Mouse (Mus musculus) inflammation-experienced regulatory T-cells, adult 6 months (primary cell): ENCODE data around the gene Wdr6. TPM values are rescaled to one million over a fixed set of nuclear protein-coding genes. Genes with fewer than 3 reads are reported as not detected.

ENCODE experiments used
- ATAC-seq: one replicate; pipeline ENCODE4 v1.8.0; 2017
- polyA plus RNA-seq, 3 experiments: library from polyadenylated mRNA; unstranded; fragments of 100-300 nt; shearing (Covaris generic); gene quantifications; one replicate each; pipeline ENCODE4 v1.2.1; 2017

Gene Wdr6
- polyA plus RNA-seq, 3 experiments from 2014 or later, result 25.4 to 32.5 (median 28.0) TPM

DNA sequence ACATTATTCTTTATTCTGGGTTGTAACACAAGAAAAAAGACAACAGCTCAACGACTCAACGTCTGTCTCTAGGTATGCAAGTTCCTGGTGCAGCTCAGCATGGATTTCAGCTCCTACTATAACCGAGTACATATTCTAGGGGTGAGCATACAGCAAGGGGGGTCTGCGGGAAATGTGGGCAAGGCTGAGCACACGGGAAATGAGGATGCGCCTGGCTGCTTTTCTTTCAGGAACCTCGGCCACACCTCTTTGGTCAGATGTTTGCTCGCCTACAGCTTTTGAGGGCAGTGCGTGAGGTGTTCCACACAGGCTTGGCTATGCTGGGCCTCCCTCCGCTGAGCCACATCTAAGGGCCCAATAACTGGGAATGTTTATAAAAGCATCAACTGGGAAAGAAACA, 6.2 kb downstream of the Wdr6 start:
- ATAC-seq, result no peak

DNA sequence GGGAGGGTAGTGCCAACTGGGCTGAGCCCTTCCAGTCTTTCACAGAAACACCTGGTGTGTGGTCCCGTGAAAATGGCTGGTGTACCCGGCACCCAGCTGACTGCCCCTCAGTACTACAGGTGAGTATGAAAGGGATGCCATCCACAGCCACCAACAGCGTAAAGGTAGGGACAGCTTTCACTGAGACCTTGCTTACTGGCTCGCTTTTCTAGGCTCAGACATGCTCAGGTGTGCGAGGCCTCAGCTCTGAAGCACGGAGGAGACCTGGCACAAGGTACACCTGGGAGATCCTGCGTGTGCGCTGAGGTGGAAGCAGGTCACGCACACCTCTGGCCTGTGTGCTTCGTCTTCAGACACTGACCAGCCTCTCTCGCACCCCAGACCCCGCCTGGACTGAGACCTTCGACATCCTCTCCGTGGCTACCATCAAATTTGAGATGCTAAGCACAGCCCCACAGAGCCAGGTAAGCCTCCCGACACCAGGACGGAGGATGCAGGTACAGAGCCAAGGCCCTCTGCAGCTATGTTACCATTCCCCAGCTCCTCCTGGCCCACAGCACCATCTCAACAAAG, 7.1 kb downstream of the Wdr6 start:
- no peak for ATAC-seq

DNA sequence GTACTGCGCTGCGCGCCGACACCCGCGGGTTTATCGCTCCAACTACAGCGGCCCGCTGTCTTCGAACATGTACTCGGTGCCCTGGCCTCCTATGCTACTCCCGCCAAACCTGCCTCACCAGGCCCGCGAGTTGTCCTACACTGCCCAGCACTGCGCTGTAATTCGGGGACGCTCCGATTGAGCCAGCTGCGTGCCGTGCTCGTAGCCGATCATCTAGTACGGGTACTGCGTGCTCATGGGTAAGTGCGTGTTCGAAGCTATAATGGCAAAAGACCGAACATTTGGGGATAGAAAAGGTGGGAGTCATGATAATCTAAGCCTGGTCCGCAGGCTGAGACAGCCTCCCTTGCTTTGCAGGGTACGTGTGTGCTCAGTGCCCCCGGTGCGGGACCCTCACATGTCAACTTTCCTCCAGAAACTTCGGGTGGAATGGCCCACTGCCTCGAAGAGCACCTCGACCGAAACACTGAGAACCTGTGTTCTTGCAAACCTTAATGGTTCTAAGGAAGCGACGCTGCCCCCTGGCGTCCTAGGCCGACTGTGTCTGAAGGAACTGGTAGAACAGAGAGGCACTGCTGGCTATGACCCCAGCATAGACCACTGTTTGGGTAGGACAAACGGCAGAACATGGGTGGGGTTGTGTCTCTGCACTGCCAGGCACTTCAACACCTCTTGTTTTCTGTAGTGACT, 8.2 kb downstream of the Wdr6 start:
- ATAC-seq, result peak; percentile 30

DNA sequence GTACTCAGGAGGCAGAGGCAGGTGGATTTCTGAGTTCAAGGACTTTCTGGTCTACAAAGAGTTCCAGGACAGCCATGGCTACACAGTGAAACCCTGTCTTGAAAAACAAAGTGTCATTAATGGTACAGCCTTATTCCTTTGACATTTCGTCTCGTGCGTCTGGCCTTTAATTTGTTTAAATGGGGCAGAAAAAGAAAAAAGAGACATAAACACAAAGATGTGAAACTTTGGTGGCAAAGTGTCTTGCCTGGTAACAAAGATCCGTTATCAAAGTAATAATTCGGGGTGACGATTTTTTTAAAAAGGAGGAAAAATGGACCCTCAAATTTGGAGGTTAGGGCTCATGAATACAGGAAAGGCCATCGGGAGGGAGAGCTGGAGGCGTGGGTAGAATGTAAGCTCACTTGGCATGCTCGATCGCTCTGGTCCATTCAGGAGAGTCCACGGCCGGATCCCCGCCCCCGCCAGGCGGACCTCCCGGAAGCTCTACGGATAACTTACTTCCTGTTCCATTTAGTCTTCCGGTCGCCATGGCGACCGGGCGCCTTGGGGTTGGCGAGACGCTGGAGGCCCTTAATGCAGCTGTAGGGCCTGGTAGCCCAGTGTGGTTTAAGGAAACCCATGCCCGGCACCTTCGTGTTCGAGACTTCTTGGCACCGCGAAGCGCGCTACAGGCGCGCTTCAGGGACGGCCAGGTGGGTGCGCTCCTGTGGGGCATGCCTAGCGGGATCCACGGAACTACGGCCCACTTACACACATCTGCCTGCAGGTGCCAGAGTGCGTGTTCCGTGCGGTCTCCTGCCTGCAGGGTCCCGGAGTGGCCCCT, 8.9 kb downstream of the Wdr6 start, which contains the start of gene Dalrd3:
Dalrd3 (plus strand) TSS at position 506 of the 826 bp plus-strand sequence.
- ATAC-seq, result peak; percentile 59

DNA sequence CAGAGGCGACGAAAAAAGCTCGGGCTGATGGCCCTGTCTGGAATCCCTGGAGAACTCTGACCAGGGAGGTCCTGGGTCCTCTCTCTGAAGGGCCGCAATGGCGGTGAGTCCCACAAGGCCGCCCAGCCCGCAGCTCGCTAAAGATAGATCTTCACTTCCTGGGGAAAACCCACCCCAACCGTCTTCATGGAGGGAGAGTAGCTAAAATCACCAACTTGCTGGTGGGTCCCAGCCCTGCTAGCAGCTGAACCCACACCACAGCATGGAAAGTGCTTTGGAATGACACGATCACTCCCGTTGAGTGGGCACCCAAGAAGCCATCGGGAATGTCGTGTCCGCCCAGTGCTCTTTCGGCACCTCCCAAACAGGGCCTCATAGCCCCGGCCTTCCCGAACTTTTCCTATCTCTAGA, 10.0 kb downstream of the Wdr6 start:
- ATAC-seq, result no peak

DNA sequence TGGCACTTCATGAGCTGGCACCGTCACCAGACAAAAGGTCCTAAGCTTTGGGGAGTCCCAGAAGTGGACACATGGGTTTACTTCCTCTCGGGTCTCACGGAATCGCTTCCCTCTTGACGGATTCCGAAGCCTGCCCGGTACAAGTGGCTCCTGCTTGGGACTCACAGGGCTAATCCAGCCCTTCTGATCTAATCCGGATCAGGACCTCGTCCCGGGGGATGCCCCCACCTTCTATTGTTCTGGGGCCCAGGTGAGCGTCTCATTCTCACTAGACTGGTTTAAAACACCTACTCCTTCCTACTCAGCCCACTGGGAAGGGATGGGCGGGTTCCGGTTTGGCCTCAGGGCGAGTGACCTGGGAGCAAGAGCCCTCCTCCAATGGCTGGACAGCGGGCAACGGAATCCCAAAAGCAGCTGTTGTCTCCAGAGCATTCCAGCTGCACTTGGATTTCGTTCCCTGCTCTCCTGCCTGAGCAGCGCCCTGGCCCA, 10.6 kb downstream of the Wdr6 start:
- no peak for ATAC-seq

DNA sequence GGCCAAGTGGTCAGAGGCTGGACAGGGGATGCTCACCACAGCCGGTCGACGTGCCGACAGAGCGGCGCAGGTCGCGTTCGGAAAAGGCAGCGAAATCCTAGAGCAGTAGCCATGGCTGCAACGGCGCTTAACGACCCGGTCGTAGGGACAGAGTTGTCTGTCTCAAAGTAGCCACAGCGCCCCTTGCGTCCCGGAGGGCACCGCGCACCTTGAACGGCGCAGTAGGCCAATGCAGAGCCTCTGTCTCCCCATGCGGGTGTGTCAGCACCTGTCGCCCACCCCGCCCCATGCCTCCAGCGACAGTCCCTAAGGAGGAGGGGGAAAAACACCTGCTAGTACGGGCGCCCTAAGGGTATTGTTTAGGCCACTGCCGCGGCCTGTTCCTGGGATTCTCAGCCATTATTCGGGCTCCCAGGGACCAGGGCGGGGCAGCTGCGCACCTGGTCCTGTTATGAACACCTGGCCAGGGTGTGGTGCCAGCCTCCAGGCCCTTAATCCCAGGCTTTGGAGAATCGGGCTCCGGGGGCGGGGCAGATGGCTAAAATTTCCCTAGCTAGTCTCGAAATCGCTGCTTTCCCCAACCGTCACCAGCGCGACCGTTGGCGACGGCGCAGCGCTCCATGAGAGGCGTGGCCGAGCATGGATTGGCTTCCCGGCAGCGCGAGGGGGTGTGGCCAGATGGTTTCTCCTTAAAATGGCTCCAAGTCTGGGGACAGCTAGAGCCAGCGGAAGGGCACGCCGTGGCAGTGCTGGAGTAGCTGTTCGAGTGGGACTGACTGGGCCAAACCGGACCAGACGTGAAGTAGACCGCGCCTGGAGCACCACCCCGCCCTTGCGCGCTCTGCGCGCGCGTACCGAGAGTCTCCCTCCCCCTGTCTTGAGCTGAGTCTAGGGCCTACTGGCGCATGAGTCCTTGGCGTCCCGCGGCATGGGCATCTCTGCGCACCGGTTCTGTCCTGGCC, 11.4 kb downstream of the Wdr6 start, which contains the start of gene Ndufaf3:
Ndufaf3 (minus strand) TSS at position 620 of the 962 bp plus-strand sequence.
- ATAC-seq, result peak; percentile 73

DNA sequence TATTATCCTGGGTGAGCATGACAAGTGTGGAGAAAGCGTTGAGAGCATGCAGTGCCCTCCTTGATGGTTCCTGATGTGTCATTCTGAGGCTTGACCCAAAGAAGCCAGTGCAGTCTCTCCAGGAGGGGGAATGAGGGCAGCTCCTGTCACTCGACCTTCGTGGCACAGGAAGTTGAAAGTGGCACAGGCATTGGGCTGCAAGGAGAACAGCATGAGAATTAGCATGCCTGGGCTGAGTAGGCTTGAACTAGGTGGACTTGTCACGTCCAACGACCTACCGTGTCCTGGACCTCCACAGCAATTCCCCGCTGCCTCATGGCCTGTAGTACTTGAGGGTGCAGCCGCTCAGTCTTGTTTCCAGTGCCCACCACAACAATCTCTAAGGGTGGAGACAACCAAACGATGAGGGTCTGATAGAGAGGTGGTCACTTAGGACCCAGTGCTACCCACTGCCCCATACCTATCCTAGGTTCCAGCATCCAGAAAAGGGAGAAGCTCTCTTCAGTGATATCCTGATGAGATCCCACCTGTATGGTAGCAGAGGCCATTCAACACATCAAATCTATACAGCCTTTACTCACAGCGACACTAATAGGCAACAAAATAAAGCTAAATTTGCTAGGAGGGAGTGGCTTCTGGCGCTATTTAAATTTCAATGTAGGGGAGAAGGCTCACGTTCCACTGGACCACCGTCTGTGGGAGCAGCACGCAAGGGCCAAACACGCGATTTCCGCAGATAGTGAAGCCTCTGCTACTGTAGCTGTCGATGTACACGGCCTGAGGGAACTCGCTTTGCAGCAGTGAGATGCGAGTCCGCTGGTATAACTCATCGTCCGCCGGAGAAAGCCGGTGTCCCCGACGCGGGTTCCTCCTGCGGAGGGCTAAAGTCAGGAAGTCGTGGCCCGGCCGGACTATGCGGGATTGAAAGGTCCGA, 12.4 kb downstream of the Wdr6 start:
- no peak for ATAC-seq

DNA sequence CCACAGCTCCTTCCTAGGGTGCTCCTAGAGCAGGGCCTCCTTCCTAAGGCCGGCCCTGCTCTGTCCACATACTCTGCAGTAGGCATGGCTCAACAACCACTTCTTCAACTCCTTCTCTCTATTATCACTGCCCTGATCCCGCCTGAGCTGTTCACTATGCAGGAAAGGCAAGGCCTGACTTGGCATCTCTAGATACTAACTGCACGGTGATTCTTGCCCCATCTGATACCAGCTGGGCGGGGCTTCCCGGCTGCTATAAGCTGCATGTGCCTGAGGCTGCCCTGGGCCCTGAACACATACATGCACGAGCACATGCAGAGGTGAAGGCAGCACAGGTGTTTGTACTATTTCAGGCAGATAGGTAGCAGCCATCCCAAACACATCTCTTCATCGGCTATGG, 14.4 kb downstream of the Wdr6 start:
- no peak for ATAC-seq

DNA sequence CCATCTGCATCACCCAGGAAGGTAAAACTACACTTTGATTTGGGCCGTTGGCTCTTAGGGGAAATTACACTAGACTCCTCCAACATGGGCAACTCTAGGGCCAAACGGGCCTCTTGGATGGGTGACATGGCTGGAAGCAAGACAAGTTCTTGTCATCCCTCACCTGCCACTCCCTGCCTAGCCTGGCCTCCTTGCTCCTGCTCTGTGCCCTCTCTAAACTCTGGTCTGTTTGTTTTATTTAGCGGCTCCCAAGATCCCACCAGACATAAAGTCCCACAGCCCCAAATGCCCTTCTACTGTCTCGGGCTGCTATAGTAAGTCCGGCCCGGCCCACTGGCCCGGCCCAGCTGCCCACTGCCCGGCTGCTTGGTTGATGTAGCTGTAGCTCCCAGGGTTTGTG, 14.9 kb downstream of the Wdr6 start:
- ATAC-seq, result no peak

DNA sequence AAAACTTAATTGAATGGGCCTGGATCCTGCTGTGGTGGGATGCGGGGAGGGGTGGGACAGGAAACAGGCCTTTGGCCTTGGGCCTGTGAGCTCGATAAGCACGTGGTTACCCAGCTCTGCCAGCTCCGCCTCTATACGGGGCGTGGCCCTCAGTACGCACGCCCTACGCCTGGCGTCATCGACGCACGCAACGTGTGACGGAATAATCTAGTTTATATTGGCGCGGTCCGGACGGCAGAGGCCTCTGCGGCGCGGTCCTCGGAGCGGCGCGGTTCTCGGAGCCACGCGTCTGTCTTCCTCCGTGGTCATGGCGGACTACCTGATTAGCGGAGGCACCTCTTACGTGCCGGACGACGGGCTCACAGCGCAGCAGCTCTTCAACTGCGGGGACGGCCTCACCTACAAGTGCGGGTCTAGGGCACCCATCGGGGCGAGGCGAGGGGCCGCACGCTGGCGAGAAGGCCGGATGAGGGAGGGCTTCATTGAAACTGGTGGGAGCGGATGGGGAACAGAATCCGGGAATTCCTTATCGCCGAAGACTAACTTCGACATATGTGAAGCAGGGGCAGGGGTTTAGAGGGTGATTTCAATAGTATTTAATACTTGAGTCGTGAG, 18.2 kb downstream of the Wdr6 start, which contains the start of gene Impdh2:
Impdh2 (plus strand) TSS at position 60 of the 615 bp plus-strand sequence.
- ATAC-seq, result peak; percentile 98

DNA sequence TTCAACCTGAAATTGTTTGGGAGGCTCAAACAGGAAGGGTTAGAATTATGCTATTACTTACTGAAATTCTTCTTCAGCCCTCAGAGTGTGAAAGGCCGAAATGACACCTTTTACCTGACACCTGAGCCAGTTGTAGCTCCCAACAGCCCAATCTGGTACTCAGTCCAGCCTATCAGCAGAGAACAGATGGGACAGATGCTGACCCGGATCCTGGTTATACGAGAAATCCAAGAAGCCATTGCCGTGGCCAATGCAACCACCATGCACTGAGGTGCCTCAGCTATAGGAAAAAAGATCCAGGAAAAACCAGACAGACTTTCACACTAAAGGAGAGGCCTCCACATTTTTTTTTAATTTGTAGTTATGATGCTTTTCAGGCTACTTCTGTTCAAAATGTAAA, 19.4 kb downstream of the Wdr6 start:
- no peak for ATAC-seq

DNA sequence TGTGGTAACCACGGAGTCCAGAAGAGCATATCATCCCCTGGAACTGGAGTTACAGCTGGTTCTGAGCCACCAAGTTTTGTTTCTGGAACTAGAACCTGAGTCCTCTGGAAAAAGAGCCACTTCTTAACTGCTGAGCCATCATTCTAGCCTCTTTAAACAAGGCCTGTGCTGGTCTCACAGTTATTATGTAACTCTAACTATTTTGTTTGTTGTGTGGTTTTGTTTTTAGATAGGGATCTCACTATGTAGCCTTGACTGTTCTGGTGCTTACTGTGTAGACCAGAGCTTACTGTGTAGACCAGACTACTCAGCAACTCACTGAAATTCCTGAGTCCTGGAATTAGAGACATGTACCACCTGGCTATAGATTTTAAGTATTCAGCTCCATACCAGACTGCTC, 31.7 kb downstream of the Wdr6 start:
- ATAC-seq, result no peak

DNA sequence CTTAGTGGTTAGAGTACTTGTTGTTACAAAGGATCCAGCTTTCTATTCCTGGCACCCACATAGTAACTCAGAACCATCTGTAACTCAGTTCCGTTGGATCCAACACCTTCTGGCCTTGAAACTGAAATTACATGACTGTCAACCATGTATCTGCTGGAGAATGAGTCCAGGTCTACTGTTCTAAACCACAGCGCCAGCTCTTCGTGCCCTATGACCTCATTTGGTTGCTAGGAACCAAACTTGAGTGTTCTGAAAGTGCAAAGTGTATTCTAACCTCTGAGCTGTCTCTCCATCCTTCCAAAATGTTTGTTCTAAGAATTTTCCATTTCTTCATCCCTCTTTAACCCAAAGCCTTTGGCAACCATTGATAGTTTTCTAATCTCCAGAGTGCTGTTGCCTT, 32.6 kb downstream of the Wdr6 start:
- no peak for ATAC-seq

DNA sequence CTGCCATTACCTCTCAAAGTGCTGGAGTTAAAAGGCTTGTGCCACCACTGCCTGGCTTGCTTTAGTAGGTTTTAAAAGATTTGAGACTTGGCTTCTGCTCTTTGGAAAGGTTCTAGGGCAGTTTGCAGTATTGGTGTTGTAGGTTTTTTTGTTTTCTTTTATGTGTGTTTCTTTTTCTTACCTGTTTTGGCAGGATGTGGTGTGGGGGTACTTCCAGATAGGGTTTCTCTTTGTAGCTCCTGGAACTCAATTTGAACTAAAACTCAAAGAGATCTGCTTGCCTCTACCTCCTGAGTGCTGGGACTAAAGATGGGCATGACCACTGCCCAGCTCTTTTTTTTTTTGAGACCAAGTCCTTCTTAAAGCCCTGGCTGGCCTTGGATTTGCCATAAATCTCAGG, 37.7 kb downstream of the Wdr6 start:
- peak; percentile 77 for ATAC-seq

DNA sequence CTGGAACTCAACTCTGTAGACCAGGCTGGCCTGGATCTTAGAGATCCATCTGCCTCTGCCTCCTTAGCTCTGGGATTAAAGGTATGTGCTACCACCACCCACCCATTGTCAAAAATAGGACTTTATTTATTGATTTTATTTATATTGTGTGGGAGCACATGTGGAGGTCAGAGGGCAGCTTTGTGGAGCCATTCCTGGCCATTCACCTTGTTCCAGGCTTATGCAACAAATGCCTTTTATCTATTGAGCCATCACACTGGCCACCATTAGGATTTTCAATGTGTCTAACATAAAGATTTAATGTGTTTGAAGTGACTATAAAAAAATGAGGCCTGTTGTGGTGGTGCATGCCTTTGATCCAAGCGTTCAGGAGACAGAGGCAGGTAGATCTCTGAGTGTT, 47.0 kb downstream of the Wdr6 start:
- ATAC-seq, result no peak

DNA sequence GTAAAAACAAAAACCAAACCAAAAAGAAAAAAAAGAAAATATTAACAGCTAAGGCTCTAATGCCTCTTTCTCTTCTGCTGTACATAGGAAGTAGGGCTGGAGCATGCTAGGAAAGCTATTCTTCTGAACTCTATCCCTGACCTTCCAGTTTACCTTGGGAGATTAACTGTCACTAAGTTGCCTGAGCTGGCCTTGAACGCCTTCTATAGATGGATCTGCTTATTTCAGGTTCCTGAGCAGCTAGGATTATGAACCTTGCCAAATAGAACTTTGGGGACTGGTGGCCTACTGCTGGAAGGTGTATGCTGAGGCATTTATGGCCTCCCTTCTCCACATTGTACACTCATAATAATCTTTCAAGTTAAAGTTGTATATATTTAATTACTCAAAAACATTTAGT, 47.6 kb downstream of the Wdr6 start:
- no peak for ATAC-seq

DNA sequence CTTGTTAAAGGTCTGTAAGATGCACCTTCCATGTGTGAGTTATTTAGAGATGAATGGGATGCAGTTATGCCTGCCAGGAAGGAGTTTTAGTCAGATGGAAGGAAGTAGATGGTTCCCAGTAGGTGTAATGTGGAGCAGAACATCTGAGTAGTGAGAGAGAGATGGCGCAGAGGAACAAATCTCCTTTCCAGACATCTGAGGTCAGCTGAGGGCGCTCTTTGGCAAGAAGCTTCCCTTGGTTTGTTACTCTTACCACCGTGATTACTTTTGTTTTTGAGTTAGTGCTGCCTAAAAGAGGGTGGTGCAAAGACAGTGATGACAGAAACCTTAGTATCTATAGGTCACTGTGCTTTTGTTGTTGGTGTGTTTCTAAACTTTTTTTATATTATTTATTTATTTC, 53.1 kb downstream of the Wdr6 start:
- no peak for ATAC-seq

DNA sequence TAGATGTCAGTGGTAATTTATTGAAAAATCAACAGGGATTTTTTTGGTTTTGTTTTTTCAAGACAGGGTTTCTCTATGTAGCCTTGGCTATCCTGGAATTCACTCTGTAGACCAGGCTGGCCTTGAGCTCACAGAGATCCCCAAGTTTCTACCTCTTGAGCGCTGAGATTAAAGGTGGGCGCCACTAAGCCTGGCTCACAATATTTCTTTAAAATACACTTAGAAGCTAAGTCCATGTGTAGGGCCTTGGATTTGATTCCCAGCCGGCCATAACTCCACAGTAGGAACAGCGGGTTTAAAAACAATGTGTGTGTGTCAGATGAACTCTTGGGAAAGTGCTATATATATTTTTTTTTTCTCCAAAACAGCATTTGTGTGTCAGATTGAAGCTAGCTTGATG, 55.2 kb downstream of the Wdr6 start:
- no peak for ATAC-seq
